Mouse (Mus musculus) liver, embryonic 13.5 days (tissue): ENCODE results near the gene Foxp2. TPM values are rescaled to one million over a fixed set of nuclear protein-coding genes. Genes with fewer than 3 reads are reported as not detected.

Source experiments
- ATAC-seq: fragments of 200-750 bp; cut with Nextera tagmentation; 2 replicates; pipeline ENCODE4 v1.8.0; 2017; ENCODE audit warnings: low read depth, mild to moderate bottlenecking, moderate number of reproducible peaks, moderate library complexity
- DNase-seq: peaks from one replicate; pipeline ENCODE4 v3.0.0; 2022
- H3K27ac ChIP-seq: fragments of 300-500 bp; sonication (generic); 2 replicates; pipeline ENCODE4 v1.5.1; 2015; ENCODE audit warnings: moderate library complexity, mild to moderate bottlenecking, inconsistent platforms
- H3K27me3 ChIP-seq: fragments of 300-500 bp; sonication (generic); 2 replicates; pipeline ENCODE4 v1.6.1; 2015; ENCODE audit warnings: mild to moderate bottlenecking, inconsistent platforms
- H3K36me3 ChIP-seq: fragments of 300-500 bp; sonication (generic); 2 replicates; pipeline ENCODE4 v1.6.1; 2015; ENCODE audit warnings: mild to moderate bottlenecking, inconsistent platforms
- H3K4me1 ChIP-seq: fragments of 300-500 bp; sonication (generic); replicated peaks from 2 replicates; pipeline ENCODE4 v1.6.1; 2015; ENCODE audit warnings: inconsistent platforms
- H3K4me2 ChIP-seq: fragments of 300-500 bp; sonication (generic); 2 replicates; pipeline ENCODE4 v1.6.1; 2015; ENCODE audit warnings: inconsistent platforms, mild to moderate bottlenecking, moderate library complexity
- H3K4me3 ChIP-seq: fragments of 300-500 bp; sonication (generic); replicated peaks from 2 replicates; pipeline ENCODE4 v1.5.1; 2015; ENCODE audit warnings: mild to moderate bottlenecking, inconsistent platforms
- H3K9ac ChIP-seq: fragments of 300-500 bp; sonication (generic); 2 replicates; pipeline ENCODE4 v1.6.1; 2015; ENCODE audit warnings: mild to moderate bottlenecking, inconsistent platforms
- H3K9me3 ChIP-seq: fragments of 300-500 bp; sonication (generic); replicated peaks from 2 replicates; pipeline ENCODE4 v1.6.1; 2016; ENCODE audit warnings: inconsistent platforms
- WGBS: fragments of 180-500 bp; shearing (Covaris S2); methylation state at CpG from one replicate; pipeline ENCODE4 v1.1.7; 2015; ENCODE audit not compliant: insufficient replicate concordance; 5-methylcytosine and 5-hydroxymethylcytosine counted together
- polyA plus RNA-seq: library from polyadenylated mRNA; unstranded; fragments of >200 nt; fragmentation: Nextera tagmentation; extraction: Ambion mirVana; gene quantifications from 2 replicates; pipeline ENCODE4 v1.2.1, GENCODE M21; 2015

Foxp2 gene
- polyA plus RNA-seq, 1 experiment from 2014 or later = 0.58 TPM

DNA sequence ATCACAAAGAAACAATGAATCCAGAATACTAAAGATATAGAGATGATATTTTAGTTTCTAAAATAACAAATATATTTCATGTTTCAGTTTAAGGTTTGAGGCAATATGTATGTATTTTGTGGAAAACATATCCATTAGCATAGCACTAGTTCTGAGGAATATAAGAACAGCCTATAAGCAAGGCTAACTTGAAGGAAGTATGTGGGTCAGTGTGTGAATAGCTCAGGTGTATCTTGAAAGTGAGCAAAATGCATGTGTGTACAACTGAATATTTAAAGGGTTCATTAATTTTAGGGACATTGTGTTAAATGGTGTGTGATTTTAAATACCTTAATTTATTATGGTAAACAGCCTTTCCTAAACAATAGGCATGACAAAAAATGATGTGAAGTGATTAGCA is 220.2 kb downstream of the Foxp2 start:
- H3K4me1 ChIP-seq = no peaks in the 10 kb centered on the region
- H3K27ac ChIP-seq = no peak overlapping the region
- H3K4me2 ChIP-seq = no peak overlapping the region
- no peak overlapping the region for H3K4me3 ChIP-seq
- H3K9ac ChIP-seq = no peak overlapping the region
- H3K9me3 ChIP-seq = no peaks in the 10 kb centered on the region
- no peaks in the 10 kb centered on the region for H3K36me3 ChIP-seq
- no peak for DNase-seq
- H3K27me3 ChIP-seq = no peaks in the 10 kb centered on the region
- no peak for ATAC-seq

DNA sequence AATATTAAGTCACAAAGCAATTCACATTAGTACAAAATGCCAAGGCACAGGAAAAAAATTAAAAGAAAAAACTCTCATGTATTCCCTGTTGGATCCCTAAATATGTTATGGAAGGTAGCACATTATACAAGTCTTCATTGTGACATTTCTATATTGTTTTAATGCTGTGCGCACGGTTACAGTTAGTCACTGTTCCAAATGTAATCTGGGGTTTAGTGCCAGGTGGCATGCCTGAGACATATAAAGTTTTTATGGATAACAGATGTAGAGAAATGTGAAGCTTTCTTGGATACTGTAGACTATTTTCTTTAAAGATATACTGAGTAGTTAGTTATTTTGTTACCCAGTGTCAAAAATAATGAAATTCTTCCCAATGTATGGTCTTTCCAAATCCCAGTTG is 229.0 kb downstream of the Foxp2 start:
- WGBS = 75% methylated on average over 2 of the region's 2 CpGs
- no peaks in the 10 kb centered on the region for H3K27me3 ChIP-seq
- no peaks in the 10 kb centered on the region for H3K36me3 ChIP-seq
- no peak overlapping the region for H3K27ac ChIP-seq
- no peaks in the 10 kb centered on the region for H3K9me3 ChIP-seq
- no peak for DNase-seq
- no peak for ATAC-seq
- H3K4me3 ChIP-seq = no peak overlapping the region
- no peaks in the 10 kb centered on the region for H3K4me1 ChIP-seq
- no peak overlapping the region for H3K9ac ChIP-seq
- no peak overlapping the region for H3K4me2 ChIP-seq

DNA sequence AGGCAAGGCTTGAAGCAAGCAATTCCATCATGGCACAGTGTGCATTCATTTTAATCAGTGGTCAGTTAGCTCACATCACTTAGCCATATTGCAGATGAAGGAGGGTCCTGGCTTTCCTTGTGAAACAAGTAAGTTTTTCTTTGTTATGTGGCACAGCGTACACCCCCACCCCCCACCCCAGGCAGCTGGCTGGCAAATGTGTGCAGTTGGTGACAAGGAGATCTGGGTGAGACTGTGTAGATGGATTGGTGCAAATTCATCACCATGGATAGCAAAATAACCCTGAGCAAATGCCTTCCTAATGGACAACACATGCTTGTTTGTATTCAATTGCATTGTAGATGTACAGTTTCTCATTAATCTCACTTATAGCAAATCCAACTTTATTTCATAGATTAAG is 240.9 kb downstream of the Foxp2 start:
- Histone ChIP-seq H3K9ac (no peak overlapping the region), H3K4me2 (no peak overlapping the region), H3K9me3 (no peaks in the 10 kb centered on the region), H3K27me3 (no peaks in the 10 kb centered on the region), H3K4me1 (no peaks in the 10 kb centered on the region), H3K4me3 (no peak overlapping the region), H3K27ac (no peak overlapping the region), H3K36me3 (no peaks in the 10 kb centered on the region)
- DNase-seq = no peak
- 61% methylated on average over 1 of the region's 1 CpGs for WGBS
- ATAC-seq = no peak

DNA sequence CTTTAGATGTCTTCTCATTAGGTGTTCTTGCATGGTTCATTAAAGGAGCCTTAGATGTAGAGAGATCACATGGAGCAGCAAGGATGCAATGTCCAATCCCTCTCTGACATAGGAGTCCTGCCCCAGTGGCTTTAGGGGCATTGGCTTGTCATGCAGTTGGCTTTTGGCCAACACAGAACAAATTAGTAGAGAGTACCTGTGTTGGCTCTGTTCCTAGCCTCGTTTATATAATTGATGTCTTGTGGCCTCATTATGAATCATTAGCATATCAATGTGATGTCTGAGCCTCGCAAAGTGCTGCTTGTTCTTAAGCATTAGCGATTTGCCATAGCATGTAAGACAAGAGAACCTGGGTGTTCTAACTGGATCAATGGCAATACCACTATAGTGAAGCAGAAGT is 250.5 kb downstream of the Foxp2 start:
- DNase-seq (no peak), ATAC-seq (no peak)
- H3K27ac ChIP-seq = no peak overlapping the region
- H3K4me3 ChIP-seq = no peak overlapping the region
- H3K4me1 ChIP-seq = no peaks in the 10 kb centered on the region
- no peak overlapping the region for H3K4me2 ChIP-seq
- H3K36me3 ChIP-seq = no peaks in the 10 kb centered on the region
- H3K9me3 ChIP-seq = no peaks in the 10 kb centered on the region
- 59% methylated on average over 3 of the region's 3 CpGs for WGBS
- H3K27me3 ChIP-seq = no peaks in the 10 kb centered on the region
- H3K9ac ChIP-seq = no peak overlapping the region

DNA sequence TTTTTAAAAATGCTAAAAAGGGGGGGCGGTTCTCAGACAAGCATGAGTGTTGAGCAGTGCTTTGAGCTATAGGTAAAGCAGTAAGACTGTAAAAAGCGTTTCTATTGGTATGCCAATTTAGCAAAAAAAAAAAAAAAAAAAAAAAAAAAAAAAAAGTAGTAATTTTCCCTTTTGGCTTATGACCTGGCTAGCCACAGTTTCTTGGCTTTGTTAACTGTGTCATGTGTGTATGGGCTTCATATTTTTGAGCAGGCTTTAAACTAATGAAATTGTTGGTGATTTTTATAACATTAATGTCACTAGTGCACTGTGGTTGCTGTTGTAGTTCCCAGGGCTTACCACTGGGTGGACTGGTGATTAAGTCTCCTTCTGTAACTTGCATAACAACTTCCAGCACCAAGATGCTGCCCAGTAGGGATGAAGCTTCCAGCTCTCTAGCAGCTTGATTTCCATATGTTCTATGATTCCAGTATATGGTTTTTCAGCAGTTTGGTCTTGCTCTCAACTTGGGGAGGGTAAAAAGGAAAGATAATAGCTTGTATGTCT is 262.4 kb downstream of the Foxp2 start:
- Histone ChIP-seq H3K36me3 (no peaks in the 10 kb centered on the region), H3K27me3 (no peaks in the 10 kb centered on the region), H3K9ac (no peak overlapping the region), H3K4me2 (no peak overlapping the region), H3K9me3 (no peaks in the 10 kb centered on the region), H3K4me3 (no peak overlapping the region), H3K4me1 (no peaks in the 10 kb centered on the region), H3K27ac (no peak overlapping the region)
- DNase-seq (no peak), ATAC-seq (no peak)
- 45% methylated on average over 2 of the region's 2 CpGs for WGBS

DNA sequence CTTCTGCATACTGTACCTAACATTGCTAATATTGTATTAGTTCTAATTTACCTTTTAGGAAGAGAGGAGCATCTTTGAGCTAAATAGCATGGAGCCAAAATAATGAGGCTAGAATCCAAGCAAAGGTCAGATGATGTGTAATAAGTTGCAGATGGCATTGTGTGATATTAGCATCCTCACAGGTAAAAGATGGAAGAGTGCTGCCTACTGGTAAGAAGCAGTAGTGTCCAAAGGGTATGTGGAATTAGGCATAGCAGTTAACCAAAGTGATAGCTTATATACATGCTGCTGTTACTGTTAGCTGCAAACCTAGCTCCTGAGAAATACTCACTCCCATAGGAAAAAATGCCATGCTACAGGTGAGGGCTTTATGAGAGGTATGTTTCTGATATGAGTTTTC is 275.6 kb downstream of the Foxp2 start:
- no peaks in the 10 kb centered on the region for H3K4me1 ChIP-seq
- DNase-seq = no peak
- ATAC-seq = no peak
- no peak overlapping the region for H3K4me3 ChIP-seq
- H3K27me3 ChIP-seq = no peaks in the 10 kb centered on the region
- no peak overlapping the region for H3K27ac ChIP-seq
- no peaks in the 10 kb centered on the region for H3K9me3 ChIP-seq
- no peak overlapping the region for H3K4me2 ChIP-seq
- H3K36me3 ChIP-seq = no peaks in the 10 kb centered on the region
- no peak overlapping the region for H3K9ac ChIP-seq

DNA sequence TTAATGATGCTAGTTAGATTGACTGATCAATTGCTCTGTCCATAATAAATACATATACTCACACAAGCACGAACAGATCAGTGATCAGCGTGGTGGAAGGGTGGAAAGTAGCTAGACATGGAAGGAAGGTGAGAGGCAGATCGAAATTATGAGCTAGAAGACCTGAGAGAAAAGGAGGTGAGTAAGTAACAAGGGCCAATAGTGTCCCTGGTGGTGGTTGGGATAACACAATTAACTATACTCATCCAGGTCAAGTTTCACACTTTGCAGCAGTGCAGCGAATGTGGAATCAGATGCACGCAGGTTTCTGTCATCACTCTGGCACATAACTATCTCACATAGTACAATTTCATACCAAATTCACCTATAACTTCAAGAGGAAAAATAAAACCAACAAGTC is 291.7 kb downstream of the Foxp2 start:
- no peak overlapping the region for H3K27ac ChIP-seq
- H3K4me1 ChIP-seq = no peaks in the 10 kb centered on the region
- no peak overlapping the region for H3K4me3 ChIP-seq
- 51% methylated on average over 5 of the region's 5 CpGs for WGBS
- H3K9me3 ChIP-seq = no peaks in the 10 kb centered on the region
- DNase-seq = no peak
- no peaks in the 10 kb centered on the region for H3K27me3 ChIP-seq
- H3K9ac ChIP-seq = no peak overlapping the region
- no peak overlapping the region for H3K4me2 ChIP-seq
- no peaks in the 10 kb centered on the region for H3K36me3 ChIP-seq
- ATAC-seq = no peak

DNA sequence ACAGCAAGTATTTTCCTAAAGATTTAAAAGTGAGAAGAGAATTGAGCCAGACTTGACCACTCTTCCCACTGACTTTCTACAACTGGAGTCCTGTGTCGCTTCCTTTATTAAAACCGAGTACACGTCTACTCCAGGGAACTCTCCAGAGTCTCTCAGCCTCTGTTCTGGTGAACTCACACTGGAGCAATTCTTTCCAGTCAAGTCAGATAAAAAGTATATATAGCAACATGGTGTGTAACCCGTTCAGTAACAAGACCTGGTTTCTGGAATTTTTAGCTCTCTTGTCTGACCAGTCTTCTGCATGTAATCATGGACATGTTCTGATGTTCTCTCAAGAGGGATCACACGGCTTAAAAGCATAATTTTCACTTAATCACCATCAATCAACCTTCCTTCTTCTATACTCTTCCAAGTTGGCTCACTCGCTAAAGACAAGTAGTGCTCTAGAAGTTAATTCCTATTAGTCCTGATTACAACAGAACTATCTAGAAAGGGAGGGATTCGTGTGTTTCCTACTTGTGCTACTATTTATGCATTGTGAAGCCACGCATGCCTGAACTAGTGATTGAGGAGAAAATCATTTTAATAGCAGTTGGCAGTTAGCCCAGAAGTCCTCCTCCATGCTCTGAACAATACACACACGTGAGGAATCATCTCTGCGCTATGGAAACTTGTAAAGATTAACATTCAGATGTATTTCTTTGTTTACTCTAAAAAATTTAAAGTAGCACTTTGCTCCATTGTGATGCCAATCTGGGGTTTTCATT is 341.2 kb downstream of the Foxp2 start:
- Histone ChIP-seq H3K27me3 (no peaks in the 10 kb centered on the region), H3K4me2 (no peak overlapping the region), H3K9ac (no peak overlapping the region), H3K9me3 (no peaks in the 10 kb centered on the region), H3K4me1 (no peaks in the 10 kb centered on the region), H3K27ac (no peak overlapping the region), H3K36me3 (no peaks in the 10 kb centered on the region), H3K4me3 (no peak overlapping the region)
- WGBS = 59% methylated on average over 10 of the region's 10 CpGs
- ATAC-seq (no peak), DNase-seq (no peak)

DNA sequence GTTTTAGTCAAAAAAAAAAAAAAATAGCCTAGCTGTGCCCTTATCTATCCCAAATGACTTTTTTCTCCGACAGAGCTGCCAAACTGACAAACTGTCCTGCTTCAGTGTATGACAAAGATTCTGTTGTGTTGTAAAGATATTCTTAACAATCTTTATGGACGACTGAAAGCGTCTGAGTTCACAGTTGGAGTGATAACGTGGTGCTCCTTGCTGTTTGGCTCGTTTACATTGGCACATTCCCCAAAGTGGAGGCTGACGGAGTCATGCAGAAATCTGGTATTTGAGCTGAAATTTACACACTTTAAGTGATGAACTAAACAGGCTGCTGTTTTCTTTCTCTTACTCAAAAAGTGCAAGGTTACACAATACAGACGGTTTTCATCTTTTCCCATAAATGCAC is 356.2 kb downstream of the Foxp2 start:
- Histone ChIP-seq H3K4me1 (no peaks in the 10 kb centered on the region), H3K36me3 (no peaks in the 10 kb centered on the region), H3K9me3 (no peaks in the 10 kb centered on the region), H3K27ac (no peak overlapping the region), H3K9ac (no peak overlapping the region), H3K4me3 (no peak overlapping the region), H3K27me3 (no peaks in the 10 kb centered on the region), H3K4me2 (no peak overlapping the region)
- WGBS = 38% methylated on average over 7 of the region's 7 CpGs
- ATAC-seq (no peak), DNase-seq (no peak)

DNA sequence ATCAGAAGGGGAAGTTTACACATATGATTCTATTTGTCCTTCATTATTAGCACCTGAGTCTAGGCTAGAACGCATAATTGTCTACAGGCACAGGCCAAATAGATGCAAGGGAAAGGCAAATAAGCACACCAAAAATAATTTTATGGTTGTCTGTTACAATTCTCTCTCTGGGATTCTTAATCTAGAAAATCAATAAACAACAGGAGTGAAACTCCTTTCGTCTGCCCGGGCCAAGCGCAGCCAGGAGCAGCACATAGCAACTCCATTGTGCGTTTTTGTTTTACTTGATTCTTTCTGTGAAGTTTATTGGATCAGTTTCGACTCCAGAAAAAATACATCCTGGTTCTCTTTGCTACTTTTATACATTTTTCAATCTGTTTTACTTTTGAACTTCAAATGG is 356.7 kb downstream of the Foxp2 start:
- Histone ChIP-seq H3K9me3 (no peaks in the 10 kb centered on the region), H3K4me1 (no peaks in the 10 kb centered on the region), H3K4me3 (no peak overlapping the region), H3K9ac (no peak overlapping the region), H3K27ac (no peak overlapping the region), H3K27me3 (no peaks in the 10 kb centered on the region), H3K36me3 (no peaks in the 10 kb centered on the region), H3K4me2 (no peak overlapping the region)
- 73% methylated on average over 6 of the region's 6 CpGs for WGBS
- no peak for ATAC-seq
- no peak for DNase-seq

DNA sequence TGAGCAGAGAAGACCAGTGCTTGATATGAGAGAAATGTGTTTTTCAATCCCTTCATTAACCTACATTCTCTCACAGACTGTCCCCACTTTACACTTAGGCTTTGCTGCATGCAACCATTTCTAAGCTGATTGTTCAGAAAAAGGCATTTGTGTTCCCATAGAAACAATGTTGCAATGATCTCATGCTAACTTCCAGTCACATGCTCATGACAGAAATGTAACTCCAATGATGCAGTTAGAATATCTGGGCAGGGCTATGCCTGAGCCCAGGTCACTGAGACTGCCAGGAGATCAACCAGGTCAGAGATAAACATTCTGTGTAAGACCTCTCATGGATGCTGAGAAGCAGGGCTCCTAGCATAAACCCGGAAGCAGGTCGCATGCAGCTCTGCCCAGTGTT is 367.0 kb downstream of the Foxp2 start:
- ATAC-seq = no peak
- no peaks in the 10 kb centered on the region for H3K4me1 ChIP-seq
- 70% methylated on average over 2 of the region's 2 CpGs for WGBS

DNA sequence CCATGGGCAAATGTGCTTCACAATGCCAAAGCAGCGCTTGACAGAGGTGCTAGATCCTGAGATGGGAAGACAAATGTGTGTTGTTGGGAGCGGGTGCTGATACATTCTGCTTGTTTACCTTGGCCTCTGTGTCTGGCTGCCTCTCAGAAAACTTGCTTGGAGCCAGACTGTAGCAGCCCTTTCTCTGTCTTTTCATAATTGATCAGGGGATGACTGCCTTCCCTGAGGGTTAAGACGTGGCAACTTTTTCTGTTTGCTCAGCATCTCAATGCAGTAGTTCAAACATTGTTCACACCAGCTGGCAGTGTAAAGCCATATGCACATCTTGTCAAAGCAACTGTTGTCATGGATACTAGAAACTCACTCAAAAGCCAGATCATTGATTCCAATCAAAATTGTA is 384.1 kb downstream of the Foxp2 start:
- WGBS = 52% methylated on average over 3 of the region's 3 CpGs
- ATAC-seq = no peak
- DNase-seq = no peak
- H3K4me1 ChIP-seq = no peaks in the 10 kb centered on the region
- H3K27me3 ChIP-seq = no peaks in the 10 kb centered on the region
- H3K36me3 ChIP-seq = no peaks in the 10 kb centered on the region
- no peaks in the 10 kb centered on the region for H3K9me3 ChIP-seq
- H3K9ac ChIP-seq = no peak overlapping the region
- no peak overlapping the region for H3K27ac ChIP-seq
- H3K4me2 ChIP-seq = no peak overlapping the region
- H3K4me3 ChIP-seq = no peak overlapping the region

More for the DNA sequence above, 367.0 kb downstream of the Foxp2 start:
- Histone ChIP-seq H3K9me3 (no peaks in the 10 kb centered on the region), H3K4me2 (no peak overlapping the region), H3K36me3 (no peaks in the 10 kb centered on the region), H3K27me3 (no peaks in the 10 kb centered on the region), H3K27ac (no peak overlapping the region), H3K9ac (no peak overlapping the region), H3K4me3 (no peak overlapping the region)
- no peak for DNase-seq
